Mouse (Mus musculus): ENCODE measurements around the gene Mdga2.

GRCm38 (mm10) chr12:67219564-67219963 is 2.8 kb downstream of the Mdga2 start:
- TF ChIP-seq POLR2A (IDR thresholded peaks at IDR 0.05; ENCODE audit: control insufficient read depth, extremely low read depth, insufficient read depth, low read length, poor library complexity): no peak
- TF ChIP-seq CTCF (IDR thresholded peaks at IDR 0.05; ENCODE audit: borderline replicate concordance, control insufficient read depth, extremely low read depth, insufficient read depth, low read length, poor library complexity): no peak
